Mouse (Mus musculus) testis, adult 2 months (tissue): ENCODE measurements around the gene Fus. TPM values are rescaled to one million over a fixed set of nuclear protein-coding genes. Genes with fewer than 3 reads are reported as not detected.
"Not testable (repeated sequence)": the region's sequence is repeated elsewhere in the genome, so short reads cannot be mapped to it uniquely, and the experiment has no call there.

Experiments
- H3K27ac ChIP-seq: fragments of 200-500 bp; 2 replicates; pipeline ENCODE4 v1.5.1; 2012; ENCODE audit warnings: low read depth, low read length; ENCODE audit not compliant: control insufficient read depth, insufficient read depth
- H3K27me3 ChIP-seq: fragments of 200-500 bp; 2 replicates; pipeline ENCODE4 v1.6.1; 2012; ENCODE audit warnings: mild to moderate bottlenecking, low read length, moderate library complexity; ENCODE audit not compliant: control insufficient read depth, insufficient read depth
- H3K36me3 ChIP-seq: fragments of 200-500 bp; 2 replicates; pipeline ENCODE4 v1.6.1; 2012; ENCODE audit warnings: mild to moderate bottlenecking, low read length; ENCODE audit not compliant: control insufficient read depth, insufficient read depth
- H3K4me1 ChIP-seq: fragments of 200-500 bp; 2 replicates; pipeline ENCODE4 v1.6.1; 2012; ENCODE audit warnings: low read length; ENCODE audit not compliant: control insufficient read depth, insufficient read depth
- H3K4me3 ChIP-seq: fragments of 200-500 bp; 2 replicates; pipeline ENCODE4 v1.5.1; 2012; ENCODE audit warnings: low read depth, mild to moderate bottlenecking, low read length, moderate library complexity, mixed read lengths; ENCODE audit not compliant: control insufficient read depth
- CTCF ChIP-seq: fragments of 200-500 bp; IDR thresholded peaks from 2 replicates; pipeline ENCODE4 v1.5.1; 2012; ENCODE audit warnings: low read depth, mild to moderate bottlenecking, inconsistent platforms, low read length, moderate library complexity; ENCODE audit not compliant: control insufficient read depth, insufficient read depth, insufficient replicate concordance
- POLR2A ChIP-seq: fragments of 200-500 bp; IDR thresholded peaks from 2 replicates; pipeline ENCODE4 v1.6.1; 2012; ENCODE audit warnings: low read depth, mild to moderate bottlenecking, inconsistent platforms, low read length, moderate library complexity; ENCODE audit not compliant: control insufficient read depth
- polyA plus RNA-seq: library from polyadenylated mRNA; depleted of rRNA; stranded (reverse); fragments of >200 nt; gene quantifications from 2 replicates; pipeline ENCODE4 v1.2.3, GENCODE M21; 2012

Fus gene
- polyA plus RNA-seq, 1 experiment = 306 TPM

- H3K36me3 ChIP-seq = no peaks in the 10 kb centered on the region
- no peak overlapping the region for H3K4me3 ChIP-seq
- H3K4me1 ChIP-seq = peaks cover 8% of the 10 kb centered on the region
- H3K27ac ChIP-seq = no peak overlapping the region
- no peaks in the 10 kb centered on the region for H3K27me3 ChIP-seq
- TF ChIP-seq POLR2A = no peak
- no peak for TF ChIP-seq CTCF
These were observed 45.0 kb downstream of the Fus start for GRCm38 (mm10) chr7:128012136-128012780.

DNA sequence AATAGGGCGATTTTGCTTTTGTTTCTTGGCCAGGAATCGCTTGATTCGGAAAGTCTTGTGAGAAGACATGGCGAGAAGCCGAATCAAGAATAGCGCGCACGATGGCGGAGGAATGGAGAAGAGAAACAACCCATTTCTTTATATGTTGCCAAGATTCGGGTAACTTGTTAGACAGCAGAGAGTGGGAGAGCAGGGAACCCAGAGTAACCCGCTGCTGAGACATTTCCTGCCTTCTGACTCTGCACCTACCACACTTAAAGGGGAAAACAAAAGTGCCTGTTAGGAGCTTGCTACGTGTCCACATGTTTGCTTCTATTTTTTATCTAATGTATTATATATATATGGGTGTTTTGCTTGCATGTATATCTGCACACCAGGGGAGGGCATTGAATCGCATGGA, 45.9 kb downstream of the Fus start:
- H3K4me1 ChIP-seq = peaks cover 8% of the 10 kb centered on the region
- H3K27me3 ChIP-seq = no peaks in the 10 kb centered on the region
- H3K36me3 ChIP-seq = no peaks in the 10 kb centered on the region
- H3K4me3 ChIP-seq = no peak overlapping the region
- TF ChIP-seq POLR2A = no peak
- no peak for TF ChIP-seq CTCF
- no peak overlapping the region for H3K27ac ChIP-seq

GRCm38 (mm10) chr7:128016134-128016533, 48.9 kb downstream of the Fus start:
- H3K27ac ChIP-seq, H3K27me3 ChIP-seq, H3K36me3 ChIP-seq, H3K4me1 ChIP-seq, H3K4me3 ChIP-seq: not testable (repeated sequence)

- H3K36me3 ChIP-seq = no peaks in the 10 kb centered on the region
- no peaks in the 10 kb centered on the region for H3K4me1 ChIP-seq
- no peak for TF ChIP-seq CTCF
- TF ChIP-seq POLR2A = no peak
- H3K4me3 ChIP-seq = no peak overlapping the region
- no peak overlapping the region for H3K27ac ChIP-seq
- H3K27me3 ChIP-seq = no peaks in the 10 kb centered on the region
These were observed 49.4 kb downstream of the Fus start for GRCm38 (mm10) chr7:128016650-128017049.

DNA sequence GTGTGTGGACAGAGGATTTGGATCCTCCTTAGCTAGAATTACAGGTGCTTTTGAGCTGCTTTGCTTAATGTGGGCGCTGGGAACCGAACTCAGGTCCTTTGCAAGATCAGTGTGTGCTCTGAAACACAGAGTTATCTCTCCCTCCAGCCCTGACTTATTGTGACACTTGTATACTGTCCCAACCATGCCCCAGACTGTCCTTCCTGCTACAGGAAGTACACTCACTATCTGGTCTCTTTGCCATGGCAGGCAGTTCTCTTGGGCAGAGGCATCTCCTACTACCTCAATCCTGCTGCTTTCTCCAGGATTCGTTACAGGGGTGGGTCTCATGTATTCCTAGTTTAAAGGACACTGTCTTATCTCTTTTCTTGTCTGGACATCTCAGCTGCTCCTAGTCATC, 51.0 kb downstream of the Fus start:
- H3K27me3 ChIP-seq = no peaks in the 10 kb centered on the region
- H3K4me3 ChIP-seq = no peak overlapping the region
- TF ChIP-seq CTCF (no peak), POLR2A (no peak)

DNA sequence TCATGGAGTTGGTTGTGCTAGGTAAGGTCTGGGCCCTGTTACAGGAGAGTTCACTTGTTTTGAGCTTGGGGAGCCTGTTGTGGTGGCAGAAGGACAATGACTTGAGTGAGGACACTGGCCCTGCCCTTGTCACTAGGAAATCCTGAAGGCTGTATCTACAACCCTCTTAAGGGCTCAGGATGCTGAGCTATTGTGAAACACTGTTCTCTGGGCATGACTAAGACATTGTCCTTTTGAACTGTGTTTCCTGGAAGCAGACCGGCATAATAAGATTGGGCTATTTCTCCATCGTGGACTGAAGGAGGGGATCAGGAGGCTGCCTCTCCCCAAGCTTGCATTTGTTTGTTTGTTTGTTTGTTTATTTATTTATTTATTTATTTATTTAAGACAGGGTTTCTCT, 51.9 kb downstream of the Fus start:
- Histone ChIP-seq H3K36me3 (no peaks in the 10 kb centered on the region), H3K27me3 (no peaks in the 10 kb centered on the region), H3K4me3 (no peak overlapping the region), H3K4me1 (no peaks in the 10 kb centered on the region), H3K27ac (no peak overlapping the region)
- TF ChIP-seq POLR2A = no peak
- TF ChIP-seq CTCF = no peak

More for the DNA sequence above, 51.0 kb downstream of the Fus start:
- Histone ChIP-seq H3K27ac (no peak overlapping the region), H3K36me3 (no peaks in the 10 kb centered on the region), H3K4me1 (no peaks in the 10 kb centered on the region)

- no peaks in the 10 kb centered on the region for H3K4me1 ChIP-seq
- no peak overlapping the region for H3K27ac ChIP-seq
- no peaks in the 10 kb centered on the region for H3K36me3 ChIP-seq
- no peak for TF ChIP-seq CTCF
- no peak for TF ChIP-seq POLR2A
- no peaks in the 10 kb centered on the region for H3K27me3 ChIP-seq
- no peak overlapping the region for H3K4me3 ChIP-seq
These were observed 55.7 kb downstream of the Fus start for GRCm38 (mm10) chr7:128022974-128023373.

DNA sequence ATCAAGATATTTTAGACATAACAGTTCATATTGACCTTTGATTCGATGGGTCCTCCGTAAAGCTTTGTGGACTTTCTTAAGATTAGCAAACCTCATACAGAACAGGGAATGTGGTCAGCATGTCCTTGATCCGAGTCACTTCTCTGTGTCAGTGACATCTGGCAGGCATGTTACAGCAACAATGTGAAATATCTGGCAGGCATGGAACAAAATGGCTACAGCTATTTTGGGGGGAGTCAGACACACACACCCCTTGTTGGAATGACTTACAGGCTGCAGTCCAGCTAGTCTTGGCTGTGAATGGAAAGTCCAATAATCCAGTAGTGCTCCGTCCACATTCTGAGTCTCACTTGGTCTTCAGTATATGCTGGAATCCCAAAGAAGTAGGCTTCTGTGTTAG, 56.3 kb downstream of the Fus start:
- no peaks in the 10 kb centered on the region for H3K36me3 ChIP-seq
- TF ChIP-seq POLR2A (no peak), CTCF (no peak)
- no peaks in the 10 kb centered on the region for H3K4me1 ChIP-seq
- no peak overlapping the region for H3K27ac ChIP-seq
- no peak overlapping the region for H3K4me3 ChIP-seq
- no peaks in the 10 kb centered on the region for H3K27me3 ChIP-seq
